Mouse (Mus musculus): Measurements from ENCODE around the gene Erap1.
"Not testable (repeated sequence)": the region's sequence is repeated elsewhere in the genome, so short reads cannot be mapped to it uniquely, and the experiment has no call there.

Erap1 gene

DNA sequence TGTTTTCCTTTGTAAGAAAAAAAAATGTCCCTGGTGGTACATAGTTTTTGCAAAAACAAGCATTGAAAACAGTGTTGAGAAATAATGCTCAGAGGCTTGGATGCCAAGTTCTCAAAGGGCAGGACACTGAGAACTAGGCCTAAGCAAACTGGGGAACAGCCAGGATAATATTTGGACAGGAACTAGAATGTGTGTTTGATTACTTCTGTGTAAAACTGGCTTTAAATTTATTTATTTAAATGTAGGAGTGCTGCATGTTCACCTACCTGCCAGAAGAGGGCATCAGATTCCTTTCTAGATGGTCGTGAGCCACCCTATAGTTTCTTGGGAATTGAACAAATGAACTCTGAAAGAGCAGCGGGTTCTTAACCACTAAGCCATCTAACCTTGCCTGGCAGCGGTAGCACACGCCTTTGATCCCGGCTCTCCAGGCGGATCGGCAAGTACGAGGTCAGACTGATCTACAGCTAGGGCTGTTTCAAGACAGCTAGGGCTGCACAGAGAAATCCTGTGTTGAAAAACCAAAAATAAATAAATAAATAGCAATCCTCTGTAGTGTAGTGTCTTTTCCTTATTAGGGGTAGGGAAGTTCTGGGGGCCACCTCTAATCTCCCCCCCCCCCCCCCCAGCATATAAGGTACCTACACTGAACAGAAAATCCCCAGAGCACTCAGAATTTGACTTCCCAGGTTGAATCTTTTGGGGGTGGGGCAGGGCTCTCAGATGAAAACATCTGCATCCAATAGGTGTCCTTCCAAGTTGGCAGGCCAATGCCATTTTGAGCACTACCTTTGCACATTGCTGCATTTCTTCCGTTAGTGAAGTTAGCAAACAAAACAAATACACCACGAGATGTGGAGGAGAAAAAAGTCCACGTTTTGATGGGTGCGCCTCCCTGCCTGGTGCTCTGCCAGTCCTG is at the start of gene Erap1:
Erap1 (plus strand) TSS at position 776 of the 919 bp plus-strand sequence.
- no peak for DNase-seq (ENCODE audit: low spot score)

DNA sequence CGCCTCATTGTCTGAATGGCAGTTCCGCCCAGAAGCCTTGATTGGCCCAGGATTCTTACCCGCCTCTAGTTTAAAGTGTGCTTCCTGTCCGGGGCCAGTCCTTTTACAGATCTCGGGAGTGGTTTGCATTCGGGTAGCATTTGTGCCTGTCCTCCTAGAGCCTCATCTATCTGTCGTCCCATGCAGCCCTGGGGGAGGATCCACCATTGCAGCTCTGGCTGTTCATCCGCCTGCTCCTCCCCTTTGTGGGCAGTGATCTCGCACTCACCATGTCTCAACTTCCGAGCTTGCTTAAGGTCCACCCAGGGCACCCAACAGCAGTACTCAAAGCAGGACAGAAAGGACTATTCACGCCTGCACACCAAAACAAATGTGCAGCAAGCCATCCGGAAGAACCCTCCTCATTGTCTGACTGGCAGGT is 48.0 kb upstream of the Erap1 start:
- peak; percentile 4 for DNase-seq (ENCODE audit: low spot score)

DNA sequence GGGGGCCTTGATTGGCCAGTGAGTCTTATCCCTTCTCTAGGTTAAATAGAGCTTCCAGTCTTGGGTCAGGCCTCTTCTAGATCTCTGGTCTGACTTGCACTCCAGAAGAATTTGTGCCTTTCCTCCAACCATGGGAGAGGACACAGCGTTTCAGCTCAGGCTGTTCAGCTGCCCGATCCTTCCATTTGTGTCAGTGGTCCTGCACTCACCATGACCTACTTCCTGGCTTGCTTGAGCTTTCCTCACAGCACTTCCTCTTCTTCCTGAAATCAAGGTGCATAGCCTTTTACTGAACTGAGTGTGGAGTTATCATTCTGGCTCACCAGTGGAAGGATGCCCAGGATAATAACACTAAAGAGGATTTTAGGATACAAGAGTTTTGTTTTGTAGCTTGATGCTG is 47.5 kb upstream of the Erap1 start:
- not testable (repeated sequence) for DNase-seq (ENCODE audit: low spot score)

DNA sequence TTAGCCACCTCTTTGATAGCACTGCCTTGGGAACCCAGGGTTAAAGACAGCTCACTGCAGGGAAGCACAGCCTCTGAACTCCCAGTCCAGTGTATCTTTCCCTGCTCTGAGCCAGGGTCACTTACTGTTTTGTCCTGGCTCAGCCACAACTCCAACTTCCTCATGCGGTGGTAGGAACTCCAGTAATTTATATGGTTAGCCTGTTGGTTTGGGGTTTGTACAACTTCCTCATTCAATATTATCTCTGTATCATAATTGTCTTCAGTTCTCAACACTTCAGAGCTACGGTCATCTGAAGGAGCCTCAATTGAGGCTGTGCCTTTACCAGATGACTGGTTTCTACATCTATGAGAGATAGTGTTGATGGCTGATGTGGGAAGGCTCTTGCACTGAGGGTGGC is 42.3 kb upstream of the Erap1 start:
- DNase-seq (ENCODE audit: low spot score), result not testable (repeated sequence)

DNA sequence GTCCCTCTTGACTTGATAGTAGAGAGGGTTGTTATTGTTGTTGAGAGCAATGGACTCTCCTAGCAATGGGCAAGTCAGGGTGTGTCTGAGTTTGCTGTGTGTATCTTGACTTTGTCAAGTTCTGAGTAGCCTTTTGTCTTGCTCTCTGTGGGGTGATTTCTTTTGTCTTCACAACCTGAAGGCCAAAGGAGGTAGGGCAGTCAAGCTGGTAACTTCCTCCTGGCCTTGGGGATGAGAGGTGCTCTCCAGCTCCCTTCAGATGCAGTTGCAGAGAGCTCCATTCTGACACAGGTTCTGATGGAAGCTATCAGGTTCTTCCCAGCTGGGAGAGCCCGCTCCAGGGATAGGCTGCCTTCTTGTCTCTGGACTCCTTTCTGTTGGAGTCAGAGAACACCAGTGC is 37.6 kb upstream of the Erap1 start:
- DNase-seq (ENCODE audit: low spot score), result not testable (repeated sequence)

GRCm38 (mm10) chr13:74617163-74618019 is 22.0 kb upstream of the Erap1 start:
- peak; percentile 79 for DNase-seq (ENCODE audit: low spot score)

GRCm38 (mm10) chr13:74632327-74632726 is 7.0 kb upstream of the Erap1 start:
- no peak for DNase-seq (ENCODE audit: low spot score)

GRCm38 (mm10) chr13:74632857-74633256 is 6.5 kb upstream of the Erap1 start:
- no peak for DNase-seq (ENCODE audit: low spot score)

DNA sequence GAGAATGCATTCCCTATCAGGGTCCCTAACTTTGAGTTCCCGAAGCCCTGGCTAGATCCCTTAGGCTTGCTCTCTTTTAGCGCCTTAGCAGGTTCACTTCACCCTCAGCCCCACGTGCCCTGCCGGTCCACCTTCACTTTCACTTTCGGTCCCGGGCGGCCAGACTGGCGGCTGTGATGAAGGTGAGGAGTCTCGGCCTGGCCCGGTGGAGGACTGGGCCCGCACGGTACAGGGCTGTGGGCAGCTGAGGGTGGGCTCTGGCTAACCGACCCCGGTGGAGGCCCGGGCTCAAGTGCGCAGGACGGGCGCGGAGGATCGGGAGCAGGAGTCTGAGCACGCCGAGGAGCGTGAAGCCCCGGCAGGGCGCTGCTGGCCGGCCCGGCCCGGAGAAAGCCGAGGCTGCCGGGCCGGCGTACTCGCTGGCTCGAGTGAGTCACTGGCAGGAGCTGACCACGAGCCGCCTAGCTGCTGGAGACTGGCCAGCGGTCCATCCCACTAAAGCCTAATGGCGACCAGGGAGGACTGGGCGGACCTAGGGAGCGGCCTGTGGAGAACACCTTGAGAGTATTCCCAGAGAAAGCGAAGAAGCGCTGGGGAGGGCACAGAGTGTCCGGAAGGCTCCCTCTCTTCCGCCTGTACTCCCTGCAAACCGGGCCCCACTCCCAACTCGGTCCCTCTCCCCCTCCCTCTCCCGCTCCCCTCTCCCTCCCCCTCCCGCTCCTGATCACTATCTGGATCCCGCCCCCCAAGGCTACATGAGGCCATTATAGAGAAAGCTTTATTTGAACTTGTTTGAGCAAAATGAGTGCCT is 549 bp downstream of the Erap1 start:
- peak; percentile 84 for DNase-seq (ENCODE audit: low spot score)

DNA sequence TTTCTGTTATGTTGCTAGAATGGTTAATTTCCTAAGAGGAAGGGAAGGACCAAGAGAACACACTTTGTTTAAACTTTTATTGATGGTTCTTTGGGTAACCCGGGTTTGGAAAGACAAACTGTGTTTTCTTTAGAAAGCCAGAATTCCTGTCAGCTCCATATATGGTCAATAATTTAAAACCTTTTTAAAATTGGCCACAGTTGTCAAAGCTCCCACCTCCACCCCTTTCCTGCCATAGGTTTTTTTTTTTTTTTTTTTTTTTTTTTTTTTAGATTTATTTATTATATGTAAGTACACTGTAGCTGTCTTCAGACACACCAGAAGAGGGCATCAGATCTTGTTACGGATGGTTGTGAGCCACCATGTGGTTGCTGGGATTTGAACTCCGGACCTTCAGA is 1.2 kb downstream of the Erap1 start:
- not testable (repeated sequence) for DNase-seq (ENCODE audit: low spot score)

GRCm38 (mm10) chr13:74695497-74696193 is 56.3 kb downstream of the Erap1 start:
- DNase-seq (ENCODE audit: low spot score), result peak; percentile 36

DNA sequence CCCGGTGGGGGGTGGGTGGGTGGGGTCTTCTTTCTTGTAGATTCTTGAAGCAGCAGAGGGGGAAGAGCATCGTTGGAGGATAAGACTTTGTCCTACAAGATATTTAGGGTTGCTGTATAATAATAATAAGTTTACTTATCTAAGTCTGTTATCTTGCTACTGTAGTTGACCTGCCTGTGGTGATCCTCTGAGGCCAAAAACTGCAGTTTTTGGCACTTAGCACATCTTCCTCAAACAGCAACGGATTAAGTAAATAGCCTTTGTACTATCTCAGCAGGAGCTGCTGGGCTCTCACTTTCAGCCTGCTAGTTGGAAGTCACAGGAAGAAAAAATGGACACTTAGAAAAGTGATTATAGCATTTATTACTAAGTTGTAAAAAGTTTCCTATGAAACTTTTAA is 56.9 kb downstream of the Erap1 start:
- DNase-seq (ENCODE audit: low spot score), result no peak

DNA sequence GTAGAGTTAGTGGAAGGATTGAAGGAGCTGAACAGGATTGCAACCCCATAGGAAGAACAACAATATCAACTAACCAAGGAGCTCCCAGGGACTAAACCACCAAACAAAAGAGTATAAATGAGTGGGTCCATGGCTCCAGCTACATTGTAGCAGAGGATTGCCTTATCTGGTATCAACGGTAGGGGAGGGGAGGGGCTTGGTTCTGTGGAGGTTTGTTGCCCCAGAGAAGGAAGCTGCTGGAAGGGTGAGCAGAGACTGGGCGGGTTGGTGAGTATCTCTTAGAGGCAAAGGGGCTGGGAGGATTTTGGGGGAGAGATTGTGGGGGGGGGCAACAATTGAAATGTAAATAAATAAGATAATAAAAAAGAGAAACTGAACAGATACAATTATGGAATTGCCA is 79.6 kb downstream of the Erap1 start:
- no peak for DNase-seq (ENCODE audit: low spot score)

DNA sequence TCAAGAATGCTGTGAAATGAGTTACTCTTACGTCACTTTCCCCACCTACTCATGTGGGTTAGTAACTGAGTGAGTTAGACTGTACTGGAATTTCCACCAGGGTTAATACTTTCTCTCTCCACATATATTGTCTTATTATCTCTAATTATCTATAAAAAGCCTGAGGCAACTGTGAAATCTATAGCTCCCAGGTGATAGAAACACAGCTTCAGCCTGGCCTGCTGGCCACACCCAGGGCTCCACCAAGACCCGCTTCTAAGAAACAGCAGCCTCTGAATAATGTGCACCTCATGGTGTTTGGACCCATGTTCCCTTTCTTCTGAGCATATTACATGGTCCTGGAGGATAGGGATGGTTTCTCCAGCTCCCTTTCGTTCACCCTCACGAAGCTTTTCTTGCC is 94.4 kb downstream of the Erap1 start:
- DNase-seq (ENCODE audit: low spot score), result no peak

- no peak for DNase-seq (ENCODE audit: low spot score)
Measured at GRCm38 (mm10) chr13:74735834-74736233, 96.5 kb downstream of the Erap1 start.

DNA sequence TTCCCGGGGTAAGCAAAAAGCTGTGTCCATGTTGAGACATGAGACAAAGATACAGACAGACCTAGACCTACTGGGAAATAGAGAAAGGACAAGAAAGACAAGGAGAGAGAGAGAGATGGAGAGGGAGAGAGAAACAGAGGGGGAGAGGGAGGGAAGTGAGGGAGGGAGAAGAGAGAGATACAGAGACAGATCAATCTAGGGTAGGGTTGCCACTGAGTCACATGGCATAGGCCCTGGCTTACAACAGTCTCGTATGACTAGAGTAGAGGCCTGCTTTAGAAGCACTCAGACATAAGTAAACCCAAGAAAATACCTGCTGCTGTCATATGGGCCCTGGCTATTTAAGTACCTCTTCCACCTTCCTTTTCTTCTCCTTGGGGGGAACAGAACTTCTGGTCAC is 97.0 kb downstream of the Erap1 start:
- DNase-seq (ENCODE audit: low spot score), result no peak
